Mouse (Mus musculus): ENCODE data around the gene Ptgr1.

Ptgr1 gene

GRCm38 (mm10) chr4:58926120-58926519 is 60.8 kb downstream of the Ptgr1 start:
- no peak for DNase-seq (ENCODE audit: low spot score)

- no peak for DNase-seq (ENCODE audit: low spot score)
These were observed 61.3 kb downstream of the Ptgr1 start for GRCm38 (mm10) chr4:58925664-58926063.

- no peak for DNase-seq (ENCODE audit: low spot score)
These were observed 63.0 kb downstream of the Ptgr1 start for GRCm38 (mm10) chr4:58923933-58924332.

All from MN1 (cell line).